Mouse (Mus musculus) thymus, adult 2 months (tissue): ENCODE data around the gene Ajuba. TPM values are rescaled to one million over a fixed set of nuclear protein-coding genes. Genes with fewer than 3 reads are reported as not detected.
A peak's percentile ranks its signal among the peaks of the same experiment; 100 is the strongest.

Experiments used
- DNase-seq: peaks from one replicate; pipeline ENCODE4 v3.0.0; 2021
- H3K27ac ChIP-seq: fragments of 200-500 bp; 2 replicates; pipeline ENCODE4 v1.5.1; 2012; ENCODE audit warnings: low read length, control low read depth; ENCODE audit not compliant: control insufficient read depth, insufficient read depth
- H3K27me3 ChIP-seq: fragments of 200-500 bp; 2 replicates; pipeline ENCODE4 v1.6.1; 2012; ENCODE audit warnings: mild to moderate bottlenecking, low read length, moderate library complexity, mixed read lengths; ENCODE audit not compliant: control insufficient read depth, insufficient read depth
- H3K36me3 ChIP-seq: fragments of 200-500 bp; 2 replicates; pipeline ENCODE4 v1.6.1; 2012; ENCODE audit warnings: mild to moderate bottlenecking, low read length, moderate library complexity; ENCODE audit not compliant: control insufficient read depth, insufficient read depth
- H3K4me1 ChIP-seq: fragments of 200-500 bp; replicated peaks from 2 replicates; pipeline ENCODE4 v1.6.1; 2012; ENCODE audit warnings: low read length; ENCODE audit not compliant: control insufficient read depth, insufficient read depth
- H3K4me3 ChIP-seq: fragments of 200-500 bp; 2 replicates; pipeline ENCODE4 v1.5.1; 2012; ENCODE audit warnings: mild to moderate bottlenecking, low read length, control low read depth, moderate library complexity; ENCODE audit not compliant: control insufficient read depth, insufficient read depth
- CTCF ChIP-seq: fragments of 200-500 bp; IDR thresholded peaks from 2 replicates; pipeline ENCODE4 v1.5.1; 2012; ENCODE audit warnings: mild to moderate bottlenecking, control low read depth, low read length, moderate library complexity, borderline replicate concordance; ENCODE audit not compliant: control insufficient read depth, poor library complexity, insufficient read depth; ENCODE audit errors: extremely low read depth
- POLR2A ChIP-seq: fragments of 200-500 bp; IDR thresholded peaks from 2 replicates; pipeline ENCODE4 v1.6.1; 2012; ENCODE audit warnings: mild to moderate bottlenecking, low read length, control low read depth, moderate library complexity; ENCODE audit not compliant: control insufficient read depth, poor library complexity, insufficient read depth; ENCODE audit errors: extremely low read depth
- WGBS: fragments of 180-500 bp; shearing (Covaris S2); methylation state at CpG from one replicate; pipeline ENCODE4 v1.1.7; 2018; 5-methylcytosine and 5-hydroxymethylcytosine counted together
- polyA plus RNA-seq: library from polyadenylated mRNA; depleted of rRNA; stranded (reverse); fragments of >200 nt; gene quantifications from 2 replicates; pipeline ENCODE4 v1.2.3, GENCODE M21; 2012; rRNA removed

Ajuba gene
- polyA plus RNA-seq, 1 experiment, result 17.6 TPM

- Histone ChIP-seq H3K4me3 (no peak overlapping the region), H3K27me3 (no peaks in the 10 kb centered on the region), H3K36me3 (peaks cover 51% of the 10 kb centered on the region), H3K4me1 (no peaks in the 10 kb centered on the region), H3K27ac (no peak overlapping the region)
- TF ChIP-seq CTCF (no peak), POLR2A (no peak)
- DNase-seq, result no peak
- WGBS, result 98% methylated on average over 5 of the region's 5 CpGs
Observed at GRCm38 (mm10) chr14:54544703-54545102, 32.7 kb downstream of the Ajuba start.

DNA sequence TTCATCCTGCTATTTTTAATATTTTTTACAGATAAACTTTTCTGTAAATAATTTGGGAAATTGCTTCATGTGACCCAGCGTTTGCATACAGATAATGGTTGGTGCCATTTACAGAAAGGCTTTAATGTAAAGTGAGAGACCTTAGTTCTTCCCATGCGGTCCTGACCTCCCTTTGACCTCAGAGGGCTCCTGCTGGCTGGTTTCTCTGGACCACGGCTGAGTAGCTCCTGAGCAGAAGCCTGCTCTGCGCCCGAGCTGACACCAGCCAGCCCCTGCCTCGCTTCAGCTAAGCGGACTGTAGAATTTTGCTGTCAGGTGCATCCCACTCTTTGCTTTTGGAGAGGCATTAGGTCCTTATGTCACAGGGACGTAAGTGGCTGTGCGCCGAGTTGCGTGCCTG, 36.6 kb downstream of the Ajuba start:
- H3K4me3 ChIP-seq, result no peak overlapping the region
- no peak for DNase-seq
- no peak for TF ChIP-seq CTCF
- TF ChIP-seq POLR2A, result no peak
- no peaks in the 10 kb centered on the region for H3K27me3 ChIP-seq
- no peaks in the 10 kb centered on the region for H3K4me1 ChIP-seq
- H3K36me3 ChIP-seq, result peaks cover 21% of the 10 kb centered on the region
- H3K27ac ChIP-seq, result no peak overlapping the region
- 95% methylated on average over 11 of the region's 11 CpGs for WGBS

- Histone ChIP-seq H3K4me3 (no peak overlapping the region), H3K36me3 (peaks cover 6% of the 10 kb centered on the region), H3K27me3 (no peaks in the 10 kb centered on the region), H3K4me1 (no peaks in the 10 kb centered on the region), H3K27ac (no peak overlapping the region)
- WGBS, result 95% methylated on average over 2 of the region's 2 CpGs
- no peak for DNase-seq
- TF ChIP-seq CTCF, result no peak
- no peak for TF ChIP-seq POLR2A
Observed at GRCm38 (mm10) chr14:54538580-54538979, 38.8 kb downstream of the Ajuba start.

GRCm38 (mm10) chr14:54528446-54529111, 48.8 kb downstream of the Ajuba start:
- WGBS, result 14% methylated on average over 17 of the region's 17 CpGs
- Histone ChIP-seq H3K27me3 (no peaks in the 10 kb centered on the region), H3K4me1 (peaks cover 13% of the 10 kb centered on the region), H3K27ac (no peak overlapping the region), H3K4me3 (no peak overlapping the region), H3K36me3 (no peaks in the 10 kb centered on the region)
- TF ChIP-seq POLR2A (no peak), CTCF (peak; percentile 24; the same call in 1 of the 2 replicates)
- peak; percentile 89 for DNase-seq

- peak; percentile 22 for DNase-seq
- 14% methylated on average over 5 of the region's 5 CpGs for WGBS
- H3K36me3 ChIP-seq, result no peaks in the 10 kb centered on the region
- TF ChIP-seq CTCF (no peak), POLR2A (no peak)
- H3K27me3 ChIP-seq, result no peaks in the 10 kb centered on the region
- H3K4me1 ChIP-seq, result peaks cover 13% of the 10 kb centered on the region
- H3K4me3 ChIP-seq, result no peak overlapping the region
- H3K27ac ChIP-seq, result peak overlapping the region; percentile 10; the same call in 1 of the 2 replicates
Observed at GRCm38 (mm10) chr14:54528007-54528393, 49.4 kb downstream of the Ajuba start.

- Histone ChIP-seq H3K27me3 (no peaks in the 10 kb centered on the region), H3K4me3 (0 out of 2 replicates have a peak overlapping the region, but pooled peaks have one; percentile 11), H3K4me1 (peaks cover 17% of the 10 kb centered on the region), H3K27ac (no peak overlapping the region), H3K36me3 (no peaks in the 10 kb centered on the region)
- TF ChIP-seq CTCF, result no peak
- TF ChIP-seq POLR2A, result no peak
- 13% methylated on average over 18 of the region's 18 CpGs for WGBS
- peak; percentile 22 for DNase-seq
Observed at GRCm38 (mm10) chr14:54527227-54528006, 49.9 kb downstream of the Ajuba start.

GRCm38 (mm10) chr14:54523600-54523999, 53.8 kb downstream of the Ajuba start:
- Histone ChIP-seq H3K36me3 (no peaks in the 10 kb centered on the region), H3K4me3 (no peak overlapping the region), H3K4me1 (peaks cover 36% of the 10 kb centered on the region), H3K27ac (no peak overlapping the region), H3K27me3 (no peaks in the 10 kb centered on the region)
- no peak for DNase-seq
- TF ChIP-seq POLR2A, result no peak
- TF ChIP-seq CTCF, result no peak
- 56% methylated on average over 6 of the region's 6 CpGs for WGBS

Other genes with a start within 250 kb of the Ajuba start
- 177 and 188 TPM in 2 replicates for gene Oxa1l, start 216.7 kb downstream of the Ajuba start, polyA plus RNA-seq
- 24.2 and 29.3 TPM in 2 replicates for gene Slc7a7, start 159.8 kb downstream of the Ajuba start, polyA plus RNA-seq
- gene Mrpl52, start 150.6 kb downstream of the Ajuba start, polyA plus RNA-seq, result 211 and 214 TPM in 2 replicates
- 76.5 and 89.3 TPM in 2 replicates for gene Mmp14, start 145.9 kb downstream of the Ajuba start, polyA plus RNA-seq
- gene Lrp10, start 113.4 kb downstream of the Ajuba start, polyA plus RNA-seq, result 308 and 317 TPM in 2 replicates
- gene Rem2, start 101.5 kb downstream of the Ajuba start, polyA plus RNA-seq, result 0.82 and 1.00 TPM in 2 replicates
- 48.9 and 50.5 TPM in 2 replicates for gene Prmt5, start 60.0 kb downstream of the Ajuba start, polyA plus RNA-seq
- 47.2 and 61.5 TPM in 2 replicates for gene Haus4, start 22.9 kb downstream of the Ajuba start, polyA plus RNA-seq
- gene 4931414P19Rik, start 28.4 kb upstream of the Ajuba start, polyA plus RNA-seq, result 8.7 and 9.8 TPM in 2 replicates
- 239 and 266 TPM in 2 replicates for gene Psmb5, start 40.5 kb upstream of the Ajuba start, polyA plus RNA-seq
- 67.6 and 92.4 TPM in 2 replicates for gene Psmb11, start 43.9 kb upstream of the Ajuba start, polyA plus RNA-seq
- not detected in 2 replicates for gene Gm17606, start 63.4 kb upstream of the Ajuba start, polyA plus RNA-seq
- gene Cdh24, start 63.8 kb upstream of the Ajuba start, polyA plus RNA-seq, result 138 and 142 TPM in 2 replicates
- gene 1700123O20Rik, start 108.7 kb upstream of the Ajuba start, polyA plus RNA-seq, result 80.2 and 92.8 TPM in 2 replicates
- 238 and 263 TPM in 2 replicates for gene Acin1, start 109.4 kb upstream of the Ajuba start, polyA plus RNA-seq
- 0.09 and 0.14 TPM in 2 replicates for gene Gm29776, start 121.3 kb upstream of the Ajuba start, polyA plus RNA-seq
- 2.1 and 2.7 TPM in 2 replicates for gene Cebpe, start 134.6 kb upstream of the Ajuba start, polyA plus RNA-seq
- 10.0 and 11.6 TPM in 2 replicates for gene Slc7a8, start 204.4 kb upstream of the Ajuba start, polyA plus RNA-seq
- gene Rnf212b, start 236.6 kb upstream of the Ajuba start, polyA plus RNA-seq, result 0.15 TPM in 1 of 2 replicates, not detected in the other